Mouse (Mus musculus): Measurements from ENCODE around the gene Fgf22.
"Not testable (repeated sequence)": the region's sequence is repeated elsewhere in the genome, so short reads cannot be mapped to it uniquely, and the experiment has no call there.

Gene Fgf22

GRCm38 (mm10) chr10:79733847-79734246 is 21.0 kb upstream of the Fgf22 start:
- DNase-seq = no peak

GRCm38 (mm10) chr10:79735361-79735760 is 19.5 kb upstream of the Fgf22 start:
- DNase-seq = no peak

GRCm38 (mm10) chr10:79736706-79737105 is 18.2 kb upstream of the Fgf22 start:
- DNase-seq = peak in 1 of 2 experiments; percentile 54

- no peak for DNase-seq
These were observed 16.6 kb upstream of the Fgf22 start for GRCm38 (mm10) chr10:79738259-79738658.

GRCm38 (mm10) chr10:79739234-79739633 is 15.6 kb upstream of the Fgf22 start:
- DNase-seq = no peak

- DNase-seq = no peak
These were observed 14.0 kb upstream of the Fgf22 start for GRCm38 (mm10) chr10:79740863-79741262.

- peak in 1 of 2 experiments; percentile 47 for DNase-seq
These were observed 11.7 kb upstream of the Fgf22 start for GRCm38 (mm10) chr10:79743161-79743560.

- peak; percentile 64 to 77 for DNase-seq
These were observed 11.1 kb upstream of the Fgf22 start for GRCm38 (mm10) chr10:79743650-79744365.

GRCm38 (mm10) chr10:79745411-79745810 is 9.5 kb upstream of the Fgf22 start:
- no peak for DNase-seq

GRCm38 (mm10) chr10:79745898-79746773 is 8.7 kb upstream of the Fgf22 start, which contains the start of gene Polrmt:
Gene Polrmt (minus strand): TSS chr10:79746581.
- peak; percentile 96 to 97 for DNase-seq

- no peak for DNase-seq
These were observed 8.1 kb upstream of the Fgf22 start for GRCm38 (mm10) chr10:79746774-79747151.

- peak in 1 of 2 experiments; percentile 11 for DNase-seq
These were observed 6.4 kb upstream of the Fgf22 start for GRCm38 (mm10) chr10:79748496-79748895.

- no peak for DNase-seq
These were observed 978 bp downstream of the Fgf22 start for GRCm38 (mm10) chr10:79755854-79756253.

- peak in 1 of 2 experiments; percentile 4 for DNase-seq
These were observed 1.8 kb downstream of the Fgf22 start for GRCm38 (mm10) chr10:79756660-79757059.

GRCm38 (mm10) chr10:79759675-79760074 is 4.8 kb downstream of the Fgf22 start:
- DNase-seq = not testable (repeated sequence)

- DNase-seq = no peak
These were observed 5.8 kb downstream of the Fgf22 start for GRCm38 (mm10) chr10:79760603-79761143.

- DNase-seq = no peak
These were observed 8.0 kb downstream of the Fgf22 start for GRCm38 (mm10) chr10:79762875-79763274.

GRCm38 (mm10) chr10:79764234-79764633 is 9.4 kb downstream of the Fgf22 start:
- no peak for DNase-seq

- DNase-seq = no peak
These were observed 10.4 kb downstream of the Fgf22 start for GRCm38 (mm10) chr10:79765228-79765745.

GRCm38 (mm10) chr10:79766001-79766507 is 11.2 kb downstream of the Fgf22 start:
- no peak for DNase-seq

- DNase-seq = peak; percentile 97 to 100
These were observed 11.8 kb downstream of the Fgf22 start, which contains the start of gene Rnf126 for GRCm38 (mm10) chr10:79766508-79767325. Gene Rnf126 (minus strand): TSS chr10:79766952.
